Mouse (Mus musculus): Measurements from ENCODE around the gene Scrn2. TPM values are rescaled to one million over a fixed set of nuclear protein-coding genes. Genes with fewer than 3 reads are reported as not detected.

The Scrn2 gene
- 13.7 and 15.0 TPM in 2 replicates for polyA plus RNA-seq (2015; fragmentation: Nextera tagmentation; extraction: Ambion mirVana)

GRCm38 (mm10) chr11:97029686-97030417 lies at the start of gene Scrn2:
Gene Scrn2, plus strand, starts transcription at chr11:97029938.
- peak within 1 kb of the TSS; percentile 79 for H3K4me2 ChIP-seq
- H3K36me3 ChIP-seq: no peaks in the 10 kb centered on the region
- peaks cover 4% of the 10 kb centered on the region for H3K27me3 ChIP-seq
- no peaks in the 10 kb centered on the region for H3K9me3 ChIP-seq
- H3K27ac ChIP-seq (replicated peaks): peak within 1 kb of the TSS; percentile 72
- peak; percentile 79 for ATAC-seq (ENCODE audit: low read depth)
- H3K4me3 ChIP-seq: peak within 1 kb of the TSS; percentile 57
- H3K4me1 ChIP-seq (replicated peaks): peaks cover 15% of the 10 kb centered on the region
- H3K9ac ChIP-seq: peak within 1 kb of the TSS; percentile 76
- WGBS: under 1% methylated on average over 25 of the region's 25 CpGs

GRCm38 (mm10) chr11:96980021-96980420 lies 49.7 kb upstream of the Scrn2 start:
- ATAC-seq (ENCODE audit: low read depth): no peak
- Histone ChIP-seq H3K4me3 (no peak overlapping the region), H3K4me2 (no peak overlapping the region), H3K36me3 (no peaks in the 10 kb centered on the region), H3K27ac (replicated peaks) (no peak overlapping the region), H3K9ac (no peak overlapping the region), H3K4me1 (replicated peaks) (peaks cover 29% of the 10 kb centered on the region), H3K27me3 (peaks cover 12% of the 10 kb centered on the region), H3K9me3 (no peaks in the 10 kb centered on the region)
- 81% methylated on average over 5 of the region's 5 CpGs for WGBS

- Histone ChIP-seq H3K27ac (replicated peaks) (no peak overlapping the region), H3K4me2 (no peak overlapping the region), H3K27me3 (peaks cover 23% of the 10 kb centered on the region), H3K4me1 (replicated peaks) (peaks cover 18% of the 10 kb centered on the region), H3K9ac (no peak overlapping the region), H3K9me3 (no peaks in the 10 kb centered on the region), H3K36me3 (no peaks in the 10 kb centered on the region), H3K4me3 (no peak overlapping the region)
- ATAC-seq (ENCODE audit: low read depth): no peak
- 72% methylated on average over 15 of the region's 15 CpGs for WGBS
These were observed 48.3 kb upstream of the Scrn2 start for GRCm38 (mm10) chr11:96981461-96981860.

GRCm38 (mm10) chr11:96982355-96982754 lies 47.4 kb upstream of the Scrn2 start:
- Histone ChIP-seq H3K9ac (0 out of 2 replicates have a peak overlapping the region, but pooled peaks have one; percentile 43), H3K4me2 (peak overlapping the region; percentile 33)
- no peak for ATAC-seq (ENCODE audit: low read depth)

GRCm38 (mm10) chr11:96982859-96983258 lies 46.9 kb upstream of the Scrn2 start, which contains the start of gene Sp2:
Gene Sp2, minus strand, starts transcription at chr11:96982959.
- Histone ChIP-seq H3K27ac (replicated peaks) (no peak within 1 kb of the TSS), H3K4me2 (peak within 1 kb of the TSS; percentile 33), H3K4me1 (replicated peaks) (peaks cover 25% of the 10 kb centered on the region), H3K36me3 (no peaks in the 10 kb centered on the region), H3K4me3 (no peak within 1 kb of the TSS), H3K9me3 (no peaks in the 10 kb centered on the region), H3K9ac (peak within 1 kb of the TSS; percentile 43; the same call in 1 of the 2 replicates), H3K27me3 (peaks cover 28% of the 10 kb centered on the region)
- WGBS: 29% methylated on average over 7 of the region's 7 CpGs
- no peak for ATAC-seq (ENCODE audit: low read depth)

More at GRCm38 (mm10) chr11:96982355-96982754, 47.4 kb upstream of the Scrn2 start:
- H3K4me1 ChIP-seq (replicated peaks): peaks cover 20% of the 10 kb centered on the region
- H3K36me3 ChIP-seq: no peaks in the 10 kb centered on the region
- 2% methylated on average over 7 of the region's 7 CpGs for WGBS
- no peak overlapping the region for H3K4me3 ChIP-seq
- H3K27ac ChIP-seq (replicated peaks): no peak overlapping the region
- H3K9me3 ChIP-seq: no peaks in the 10 kb centered on the region
- peaks cover 28% of the 10 kb centered on the region for H3K27me3 ChIP-seq

- Histone ChIP-seq H3K4me3 (no peak overlapping the region), H3K4me1 (replicated peaks) (peaks cover 26% of the 10 kb centered on the region), H3K27me3 (peaks cover 40% of the 10 kb centered on the region), H3K36me3 (no peaks in the 10 kb centered on the region), H3K27ac (replicated peaks) (no peak overlapping the region), H3K9ac (no peak overlapping the region), H3K4me2 (no peak overlapping the region), H3K9me3 (no peaks in the 10 kb centered on the region)
- no peak for ATAC-seq (ENCODE audit: low read depth)
- WGBS: 14% methylated on average over 4 of the region's 4 CpGs
These were observed 44.8 kb upstream of the Scrn2 start for GRCm38 (mm10) chr11:96984903-96985302.

GRCm38 (mm10) chr11:96986463-96986862 lies 43.3 kb upstream of the Scrn2 start:
- peaks cover 40% of the 10 kb centered on the region for H3K27me3 ChIP-seq
- H3K4me3 ChIP-seq: no peak overlapping the region
- no peak overlapping the region for H3K4me2 ChIP-seq
- no peaks in the 10 kb centered on the region for H3K36me3 ChIP-seq
- ATAC-seq (ENCODE audit: low read depth): no peak
- H3K9me3 ChIP-seq: no peaks in the 10 kb centered on the region
- 9% methylated on average over 3 of the region's 3 CpGs for WGBS
- H3K9ac ChIP-seq: 0 out of 2 replicates have a peak overlapping the region, but pooled peaks have one; percentile 8
- peaks cover 26% of the 10 kb centered on the region for H3K4me1 ChIP-seq (replicated peaks)
- no peak overlapping the region for H3K27ac ChIP-seq (replicated peaks)

GRCm38 (mm10) chr11:96987873-96988655 lies 41.7 kb upstream of the Scrn2 start:
- Histone ChIP-seq H3K4me1 (replicated peaks) (peaks cover 24% of the 10 kb centered on the region), H3K27me3 (peaks cover 40% of the 10 kb centered on the region), H3K9me3 (no peaks in the 10 kb centered on the region), H3K4me2 (peak overlapping the region; percentile 62), H3K27ac (replicated peaks) (peak overlapping the region; percentile 49; the same call in 1 of the 2 replicates), H3K36me3 (no peaks in the 10 kb centered on the region), H3K4me3 (peak overlapping the region; percentile 37), H3K9ac (peak overlapping the region; percentile 65)
- WGBS: 6% methylated on average over 31 of the region's 31 CpGs
- peak; percentile 69 for ATAC-seq (ENCODE audit: low read depth)

- H3K9ac ChIP-seq: no peak overlapping the region
- ATAC-seq (ENCODE audit: low read depth): no peak
- 80% methylated on average over 5 of the region's 5 CpGs for WGBS
These were observed 38.2 kb upstream of the Scrn2 start for GRCm38 (mm10) chr11:96991501-96991900.

GRCm38 (mm10) chr11:96992722-96993311 lies 36.9 kb upstream of the Scrn2 start:
- peak overlapping the region; percentile 39; the same call in 1 of the 2 replicates for H3K9ac ChIP-seq
- H3K9me3 ChIP-seq: no peaks in the 10 kb centered on the region
- peaks cover 26% of the 10 kb centered on the region for H3K27me3 ChIP-seq
- peaks cover 22% of the 10 kb centered on the region for H3K4me1 ChIP-seq (replicated peaks)
- no peaks in the 10 kb centered on the region for H3K36me3 ChIP-seq
- WGBS: 32% methylated on average over 8 of the region's 8 CpGs
- no peak overlapping the region; the same call in 1 of the 2 replicates for H3K27ac ChIP-seq (replicated peaks)
- H3K4me3 ChIP-seq: no peak overlapping the region
- no peak overlapping the region for H3K4me2 ChIP-seq
- no peak for ATAC-seq (ENCODE audit: low read depth)

More at GRCm38 (mm10) chr11:96991501-96991900, 38.2 kb upstream of the Scrn2 start:
- H3K4me2 ChIP-seq: no peak overlapping the region
- H3K4me3 ChIP-seq: no peak overlapping the region
- H3K27me3 ChIP-seq: peaks cover 30% of the 10 kb centered on the region
- no peaks in the 10 kb centered on the region for H3K9me3 ChIP-seq
- no peaks in the 10 kb centered on the region for H3K36me3 ChIP-seq
- H3K4me1 ChIP-seq (replicated peaks): peaks cover 19% of the 10 kb centered on the region
- H3K27ac ChIP-seq (replicated peaks): no peak overlapping the region

- H3K4me2 ChIP-seq: no peak overlapping the region
These were observed 34.7 kb upstream of the Scrn2 start for GRCm38 (mm10) chr11:96995031-96995430.

More at GRCm38 (mm10) chr11:96995031-96995430, 34.7 kb upstream of the Scrn2 start:
- Histone ChIP-seq H3K4me3 (no peak overlapping the region), H3K9ac (no peak overlapping the region), H3K9me3 (no peaks in the 10 kb centered on the region), H3K36me3 (no peaks in the 10 kb centered on the region), H3K27me3 (peaks cover 25% of the 10 kb centered on the region), H3K4me1 (replicated peaks) (peaks cover 15% of the 10 kb centered on the region), H3K27ac (replicated peaks) (no peak overlapping the region)
- 20% methylated on average over 5 of the region's 5 CpGs for WGBS
- no peak for ATAC-seq (ENCODE audit: low read depth)
